Comparison of ENCODE assay signal across 24 mouse cellular contexts in genomic region chr12:59017970-59018369, GRCm38 (mm10).
"Had no signal": no experiment of that assay in that cellular context is flagged by ENCODE, and none has a peak within 500 bp of the region (broad histone marks: within the 10 kb centered on the region; RNA-seq: fewer than 3 reads in every experiment).

No protein-coding gene starts in this region.

- DNase-seq: gastrocnemius, adult 2 months; gastrocnemius, postnatal 10 days; gastrocnemius, postnatal 25 days; heart, adult 2 months; heart, postnatal 10 days; heart, postnatal 4 days; kidney, adult 11 months; kidney, adult 2 months; kidney, adult 9 months; kidney, postnatal 14 days; kidney, postnatal 36 days; layer of hippocampus, adult 9-11 months; layer of hippocampus, postnatal 36 days had no signal

- H3K4me1 ChIP-seq: hindbrain, embryonic 12.5 days; limb, embryonic 10.5 days; limb, embryonic 12.5 days had no signal

- H3K4me2 ChIP-seq: heart, embryonic 12.5 days; hindbrain, embryonic 12.5 days; hindbrain, embryonic 15.5 days; kidney, embryonic 15.5 days; limb, embryonic 12.5 days had no signal

- H3K9me3 ChIP-seq: heart, embryonic 12.5 days; hindbrain, embryonic 10.5 days; hindbrain, embryonic 12.5 days; hindbrain, embryonic 15.5 days; kidney, embryonic 15.5 days; limb, embryonic 10.5 days; limb, embryonic 12.5 days had no signal

- H3K27me3 ChIP-seq: heart, embryonic 12.5 days; hindbrain, embryonic 12.5 days; hindbrain, embryonic 15.5 days; kidney, embryonic 15.5 days; limb, embryonic 12.5 days had no signal

- H3K9ac ChIP-seq: heart, embryonic 12.5 days; hindbrain, embryonic 12.5 days; hindbrain, embryonic 15.5 days; kidney, embryonic 15.5 days; limb, embryonic 12.5 days had no signal

- H3K27ac ChIP-seq: gastrocnemius, adult 2 months; heart, adult 2 months; hindbrain, embryonic 10.5 days; hindbrain, embryonic 12.5 days; hindbrain, embryonic 15.5 days; hindbrain, postnatal 0 days; kidney, embryonic 15.5 days; kidney, postnatal 0 days; limb, embryonic 10.5 days; limb, embryonic 12.5 days had no signal

- H3K4me3 ChIP-seq: gastrocnemius, adult 2 months; heart, adult 2 months; heart, embryonic 12.5 days; hindbrain, embryonic 10.5 days; hindbrain, embryonic 12.5 days; hindbrain, embryonic 15.5 days; kidney, embryonic 15.5 days; limb, embryonic 10.5 days; limb, embryonic 12.5 days had no signal

- ATAC-seq: forebrain, embryonic 16.5 days; hindbrain, postnatal 0 days; intestine, embryonic 16.5 days had no signal
